Mouse (Mus musculus): Measurements from ENCODE around the gene Lin52. TPM values are rescaled to one million over a fixed set of nuclear protein-coding genes. Genes with fewer than 3 reads are reported as not detected.
A peak's percentile ranks its signal among the peaks of the same experiment; 100 is the strongest.

The Lin52 gene
- total RNA-seq, 2 experiments from 2014 or later = 17.4 to 20.3 TPM

DNA sequence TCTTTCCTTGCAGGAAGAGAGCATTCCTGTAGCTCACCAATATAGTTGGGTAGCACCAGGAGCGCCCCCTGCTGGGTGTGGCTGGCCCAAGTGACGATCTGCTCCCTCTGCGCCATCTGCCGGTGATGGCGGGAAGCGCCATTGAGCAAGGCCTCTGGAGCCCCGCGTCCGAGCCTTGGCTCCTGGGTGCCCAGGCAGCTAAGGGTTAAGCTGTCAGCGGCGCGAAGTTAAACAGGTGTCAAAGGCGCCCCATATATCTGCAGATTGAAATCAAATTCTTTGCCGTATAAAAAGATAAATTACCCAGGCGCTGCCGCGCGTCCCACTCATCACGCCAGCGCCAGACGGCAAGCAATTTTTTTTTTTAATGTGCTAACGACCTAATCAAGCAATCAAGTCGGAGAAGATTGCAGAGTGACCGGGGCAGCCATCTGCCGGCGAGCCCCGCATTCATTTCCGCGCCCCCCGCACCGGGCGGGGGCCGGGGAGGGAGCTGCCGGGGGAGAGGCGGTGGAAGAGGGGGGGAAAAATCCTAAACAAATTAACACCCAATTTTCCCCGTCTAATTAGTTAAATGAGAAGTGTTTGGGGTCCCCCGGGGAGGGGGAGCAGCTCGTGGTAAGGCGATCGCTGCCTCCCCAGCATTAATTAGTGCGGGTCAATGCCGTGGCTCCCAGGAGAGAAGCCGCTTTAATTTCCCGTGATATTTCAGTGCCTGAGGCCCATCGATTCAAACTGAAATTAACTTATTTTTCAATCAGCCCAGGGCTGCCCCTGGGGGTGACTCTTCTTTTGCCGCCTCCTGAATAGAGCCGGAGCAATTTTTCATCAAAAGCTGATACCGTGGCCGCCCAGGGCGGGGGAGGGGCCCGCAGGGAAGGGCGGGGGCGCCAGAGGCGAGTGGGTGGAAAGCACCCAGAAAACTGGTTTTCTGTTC is 138.9 kb downstream of the Lin52 start:
- DNase-seq (ENCODE audit: low spot score in 2 of 2) = peak; percentile 96 to 97

Other genes starting within 250 kb of the Lin52 start
- gene Elmsan1, start 232.5 kb upstream of the Lin52 start, total RNA-seq (2021) = 10 to 100 TPM; 17.0 to 18.1 TPM
- gene Ptgr2, start 166.2 kb upstream of the Lin52 start, total RNA-seq (2021) = 10 to 100 TPM; 38.9 to 39.4 TPM
- gene Zfp410, start 134.6 kb upstream of the Lin52 start, total RNA-seq (2021) = 10 to 100 TPM; 35.9 to 39.0 TPM
- gene Coq6, start 89.8 kb upstream of the Lin52 start, total RNA-seq (2021) = 10 to 100 TPM; 22.9 to 23.6 TPM
- gene Fam161b, start 89.6 kb upstream of the Lin52 start, total RNA-seq (2021) = 1 to 10 TPM; 9.6 to 9.7 TPM
- gene Entpd5, start 42.4 kb upstream of the Lin52 start, total RNA-seq (2021) = 10 to 100 TPM; 24.9 to 26.3 TPM
- gene Bbof1, start 42.4 kb upstream of the Lin52 start, total RNA-seq (2021) = 1 to 10 TPM; 7.1 to 8.3 TPM
- 10 to 100 TPM; 12.1 to 12.2 TPM for gene Rnf113a2, start 34.2 kb upstream of the Lin52 start, total RNA-seq (2021)
- gene Aldh6a1, start 418 bp upstream of the Lin52 start, total RNA-seq (2021) = 10 to 100 TPM; 45.5 to 51.4 TPM
- under 1 TPM; 0.23 to 0.31 TPM for gene Vsx2, start 118.3 kb downstream of the Lin52 start, total RNA-seq (2021)
- gene Abcd4, start 166.0 kb downstream of the Lin52 start, total RNA-seq (2021) = 10 to 100 TPM; 15.6 to 15.7 TPM
- not detected for gene Vrtn, start 189.6 kb downstream of the Lin52 start, total RNA-seq (2021)
- gene Syndig1l, start 247.4 kb downstream of the Lin52 start, total RNA-seq (2021) = 1 to 10 TPM; 6.6 to 6.8 TPM